Mouse (Mus musculus): ENCODE results near the gene Hist1h2bg. TPM values are rescaled to one million over a fixed set of nuclear protein-coding genes. Genes with fewer than 3 reads are reported as not detected.

The Hist1h2bg gene
- 160 and 268 TPM in 2 replicates for total RNA-seq (2014; fragmentation: Nextera tagmentation)
- total RNA-seq (2017), result 1,365 and 1,429 TPM in 2 replicates

DNA sequence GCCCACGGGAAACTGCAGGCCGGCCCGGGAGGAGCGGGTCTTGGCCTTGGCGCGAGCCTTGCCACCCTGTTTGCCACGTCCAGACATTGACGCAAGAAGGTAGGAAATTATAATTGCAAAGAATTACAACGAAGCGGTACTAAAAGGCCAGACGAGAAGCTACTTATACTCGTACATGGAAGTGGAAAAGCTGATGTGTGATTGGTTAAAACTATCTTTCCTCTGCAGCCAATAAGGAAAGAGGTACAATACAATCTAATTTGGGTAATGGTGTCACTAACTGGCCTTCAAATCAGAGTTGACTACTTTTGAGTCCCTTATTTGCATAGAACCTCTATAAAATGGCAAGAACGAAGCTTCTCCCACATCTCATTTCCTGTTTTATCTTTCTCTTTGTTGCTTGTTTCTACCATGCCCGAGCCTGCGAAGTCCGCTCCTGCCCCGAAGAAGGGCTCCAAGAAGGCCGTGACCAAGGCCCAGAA is at the start of gene Hist1h2bg, which contains the start of gene Hist1h2ae:
Hist1h2bg (plus strand) TSS at position 375 of the 482 bp plus-strand sequence.
Hist1h2ae (minus strand) TSS at position 199 of the 482 bp plus-strand sequence.
- ATAC-seq (replicated peaks; ENCODE audit: poor library complexity, severe bottlenecking), result peak; percentile 71

DNA sequence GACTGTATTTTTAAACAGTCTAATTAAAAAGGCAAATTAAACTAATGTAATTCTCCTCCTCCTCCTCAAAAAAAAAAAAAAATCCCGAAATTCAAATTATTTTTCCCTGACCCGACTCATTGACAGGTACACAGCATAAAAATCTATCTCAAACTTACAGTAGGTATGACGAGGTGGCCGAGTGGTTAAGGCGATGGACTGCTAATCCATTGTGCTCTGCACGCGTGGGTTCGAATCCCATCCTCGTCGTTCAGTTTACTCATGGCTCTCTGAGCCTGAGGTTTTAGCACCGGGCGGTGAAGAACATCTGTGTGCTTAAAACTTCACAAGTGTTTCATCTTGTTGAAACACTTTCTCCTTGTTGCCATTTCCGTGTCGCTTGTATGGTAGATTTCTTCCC is 49.5 kb upstream of the Hist1h2bg start:
- ATAC-seq (replicated peaks; ENCODE audit: poor library complexity, severe bottlenecking), result peak; percentile 17; the same call in 1 of the 2 replicates

GRCm38 (mm10) chr13:23523976-23524375 is 47.2 kb upstream of the Hist1h2bg start:
- ATAC-seq (replicated peaks; ENCODE audit: poor library complexity, severe bottlenecking), result no peak

DNA sequence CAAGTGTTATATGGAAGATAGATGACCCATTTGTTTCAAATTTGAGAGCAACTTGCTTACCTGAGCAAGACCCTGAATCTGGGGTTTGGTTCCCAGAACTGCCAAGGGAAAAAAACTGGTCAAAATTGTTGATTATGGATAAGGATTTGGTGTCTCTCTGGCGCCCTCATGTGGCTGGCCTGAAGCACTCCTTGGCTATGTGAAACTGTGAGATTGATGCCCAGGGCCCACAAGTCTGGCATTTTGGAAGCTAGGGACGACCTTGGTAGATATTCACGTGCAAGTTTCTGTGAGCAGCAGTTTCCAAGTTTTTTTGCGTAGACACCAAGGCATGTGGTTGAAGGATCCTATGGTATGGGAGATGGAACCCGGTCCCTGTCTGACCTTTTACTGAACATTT is 46.5 kb upstream of the Hist1h2bg start:
- peak; percentile 60 for ATAC-seq (replicated peaks; ENCODE audit: poor library complexity, severe bottlenecking)

GRCm38 (mm10) chr13:23525901-23526300 is 45.3 kb upstream of the Hist1h2bg start:
- ATAC-seq (replicated peaks; ENCODE audit: poor library complexity, severe bottlenecking), result no peak

DNA sequence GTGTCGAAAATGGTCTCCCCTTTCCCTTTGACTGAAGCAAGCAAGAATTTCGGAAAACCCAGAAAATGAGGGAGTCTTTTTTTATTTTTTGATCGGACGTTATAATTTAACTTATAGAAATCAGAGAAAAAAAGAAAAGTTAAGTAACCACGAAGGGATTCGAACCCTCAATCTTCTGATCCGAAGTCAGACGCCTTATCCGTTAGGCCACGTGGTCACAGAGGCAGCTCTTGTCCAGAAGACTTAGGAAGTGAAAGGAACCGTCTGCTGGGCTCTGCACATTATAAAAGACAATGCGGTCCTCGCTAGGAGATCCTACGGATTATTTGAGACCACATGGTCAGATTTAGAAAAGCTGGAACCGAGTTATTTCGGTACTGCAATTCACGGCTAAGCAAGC is 44.9 kb upstream of the Hist1h2bg start:
- peak; percentile 35 for ATAC-seq (replicated peaks; ENCODE audit: poor library complexity, severe bottlenecking)

GRCm38 (mm10) chr13:23529005-23529404 is 42.2 kb upstream of the Hist1h2bg start:
- ATAC-seq (replicated peaks; ENCODE audit: poor library complexity, severe bottlenecking), result no peak

DNA sequence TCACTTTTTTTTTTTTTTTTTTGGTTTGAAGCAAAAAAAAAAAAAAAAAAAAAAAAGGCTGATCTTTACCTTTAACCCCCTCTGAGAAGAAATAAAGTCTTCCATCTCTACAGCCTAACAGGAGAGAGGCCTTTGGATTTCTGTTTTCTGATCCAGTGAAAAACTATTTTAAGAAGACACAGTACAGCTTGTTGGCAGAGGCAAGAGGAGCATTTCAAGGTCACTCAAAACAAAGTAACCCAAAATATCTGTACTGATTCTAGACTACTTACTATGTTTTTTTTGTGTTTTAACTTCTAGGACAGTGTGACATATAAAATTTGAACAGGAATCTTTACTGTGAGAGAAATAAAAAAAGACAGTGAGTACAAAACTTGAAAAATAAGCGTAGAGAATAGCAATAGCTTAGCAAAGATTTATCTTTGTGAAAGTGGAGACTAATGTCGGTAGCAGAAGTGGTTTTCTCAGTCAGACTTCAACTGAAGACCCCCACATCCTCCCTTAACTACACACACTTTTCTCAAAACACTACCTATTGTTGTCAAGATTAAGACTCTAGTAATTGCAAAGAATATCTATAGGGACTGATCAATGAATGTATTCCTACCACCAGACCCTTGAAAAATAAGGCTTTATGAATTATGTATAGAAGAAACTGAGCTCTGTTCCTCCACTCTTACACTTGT is 41.6 kb upstream of the Hist1h2bg start:
- no peak for ATAC-seq (replicated peaks; ENCODE audit: poor library complexity, severe bottlenecking)

GRCm38 (mm10) chr13:23530181-23530900 is 40.9 kb upstream of the Hist1h2bg start:
- ATAC-seq (replicated peaks; ENCODE audit: poor library complexity, severe bottlenecking), result no peak

DNA sequence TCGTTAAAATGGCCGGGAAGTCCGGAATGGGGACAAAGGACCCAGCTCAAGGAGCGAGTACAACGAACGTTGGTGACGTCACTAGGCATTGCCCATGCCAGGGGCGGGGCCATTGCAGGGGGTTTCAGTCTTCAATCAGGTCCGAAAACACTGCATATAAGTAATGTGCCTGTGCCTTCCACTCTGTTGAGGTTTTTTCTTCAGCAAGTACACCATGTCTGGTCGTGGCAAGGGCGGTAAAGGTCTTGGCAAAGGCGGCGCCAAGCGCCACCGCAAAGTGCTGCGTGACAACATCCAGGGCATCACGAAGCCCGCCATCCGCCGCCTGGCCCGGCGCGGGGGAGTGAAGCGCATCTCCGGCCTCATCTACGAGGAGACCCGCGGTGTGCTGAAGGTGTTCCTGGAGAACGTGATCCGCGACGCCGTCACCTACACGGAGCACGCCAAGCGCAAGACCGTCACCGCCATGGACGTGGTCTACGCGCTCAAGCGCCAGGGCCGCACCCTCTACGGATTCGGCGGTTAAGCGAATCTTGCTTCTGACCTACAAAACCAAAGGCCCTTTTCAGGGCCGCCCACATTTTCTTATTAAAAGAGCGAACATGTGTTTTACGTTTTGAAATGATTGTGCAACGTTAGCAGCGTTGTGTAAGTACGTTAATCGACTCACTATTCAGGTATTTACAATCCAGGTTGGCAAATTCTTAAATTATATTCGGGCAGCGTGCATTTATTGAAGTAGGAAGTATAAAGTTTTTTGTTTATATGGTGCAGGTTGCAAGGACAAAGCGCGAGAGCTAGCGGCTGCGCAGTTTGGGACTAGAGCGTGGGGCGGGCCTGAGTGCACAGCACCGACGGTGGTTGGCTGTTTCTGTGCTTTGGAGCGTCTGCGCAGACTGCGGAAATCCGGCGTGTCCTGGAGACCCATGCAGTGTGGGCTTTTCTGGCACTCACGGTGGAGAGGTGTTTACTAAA is 40.0 kb upstream of the Hist1h2bg start, which contains the start of gene Hist1h4h:
Hist1h4h (plus strand) TSS at position 150 of the 975 bp plus-strand sequence.
- peak; percentile 62 for ATAC-seq (replicated peaks; ENCODE audit: poor library complexity, severe bottlenecking)

DNA sequence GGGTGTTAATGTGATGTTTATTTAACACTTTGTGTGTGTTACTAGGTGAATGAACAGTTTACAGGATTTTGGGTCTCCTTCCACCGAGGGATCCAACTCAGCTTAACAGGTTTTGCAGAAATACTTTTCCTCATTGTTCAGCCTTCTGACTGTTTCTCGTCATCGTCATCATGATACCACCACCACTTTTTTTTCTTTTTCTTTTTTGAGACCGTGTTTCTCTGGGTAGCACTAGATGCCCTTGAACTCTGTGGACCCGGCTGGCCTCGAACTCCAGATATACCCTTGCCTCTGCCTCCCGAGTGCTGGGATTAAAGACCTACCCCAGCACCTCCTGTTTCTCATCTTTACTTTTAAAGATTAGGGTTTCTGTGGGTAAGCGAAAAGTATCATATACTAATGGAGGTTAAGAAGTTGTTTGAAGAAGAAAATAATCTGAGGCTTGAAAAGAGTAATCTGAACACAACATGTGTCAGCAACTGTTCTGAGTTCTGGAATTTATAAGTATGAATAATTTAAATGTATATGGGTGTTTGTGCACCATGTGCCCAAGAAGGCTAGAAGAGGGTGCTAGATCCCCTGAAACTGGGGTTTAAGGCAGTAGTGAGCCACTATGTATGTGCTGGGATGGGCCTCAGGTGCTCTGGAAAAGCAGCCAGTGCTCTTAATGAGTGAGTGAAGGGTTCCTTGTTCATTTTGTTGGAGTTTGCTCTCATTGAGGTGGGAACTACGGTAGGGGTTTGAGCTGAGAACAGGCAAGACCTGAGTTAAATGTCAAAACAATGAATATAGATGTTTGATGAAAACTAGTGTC is 38.7 kb upstream of the Hist1h2bg start:
- ATAC-seq (replicated peaks; ENCODE audit: poor library complexity, severe bottlenecking), result no peak

- peak; percentile 28 for ATAC-seq (replicated peaks; ENCODE audit: poor library complexity, severe bottlenecking)
Measured at GRCm38 (mm10) chr13:23533560-23534367, 37.4 kb upstream of the Hist1h2bg start, which contains the start of gene Hist1h2af. TSS of gene Hist1h2af (plus strand) at chr13:23533906.

GRCm38 (mm10) chr13:23534368-23535131 is 36.6 kb upstream of the Hist1h2bg start:
- ATAC-seq (replicated peaks; ENCODE audit: poor library complexity, severe bottlenecking), result peak; percentile 7; the same call in 1 of the 2 replicates

DNA sequence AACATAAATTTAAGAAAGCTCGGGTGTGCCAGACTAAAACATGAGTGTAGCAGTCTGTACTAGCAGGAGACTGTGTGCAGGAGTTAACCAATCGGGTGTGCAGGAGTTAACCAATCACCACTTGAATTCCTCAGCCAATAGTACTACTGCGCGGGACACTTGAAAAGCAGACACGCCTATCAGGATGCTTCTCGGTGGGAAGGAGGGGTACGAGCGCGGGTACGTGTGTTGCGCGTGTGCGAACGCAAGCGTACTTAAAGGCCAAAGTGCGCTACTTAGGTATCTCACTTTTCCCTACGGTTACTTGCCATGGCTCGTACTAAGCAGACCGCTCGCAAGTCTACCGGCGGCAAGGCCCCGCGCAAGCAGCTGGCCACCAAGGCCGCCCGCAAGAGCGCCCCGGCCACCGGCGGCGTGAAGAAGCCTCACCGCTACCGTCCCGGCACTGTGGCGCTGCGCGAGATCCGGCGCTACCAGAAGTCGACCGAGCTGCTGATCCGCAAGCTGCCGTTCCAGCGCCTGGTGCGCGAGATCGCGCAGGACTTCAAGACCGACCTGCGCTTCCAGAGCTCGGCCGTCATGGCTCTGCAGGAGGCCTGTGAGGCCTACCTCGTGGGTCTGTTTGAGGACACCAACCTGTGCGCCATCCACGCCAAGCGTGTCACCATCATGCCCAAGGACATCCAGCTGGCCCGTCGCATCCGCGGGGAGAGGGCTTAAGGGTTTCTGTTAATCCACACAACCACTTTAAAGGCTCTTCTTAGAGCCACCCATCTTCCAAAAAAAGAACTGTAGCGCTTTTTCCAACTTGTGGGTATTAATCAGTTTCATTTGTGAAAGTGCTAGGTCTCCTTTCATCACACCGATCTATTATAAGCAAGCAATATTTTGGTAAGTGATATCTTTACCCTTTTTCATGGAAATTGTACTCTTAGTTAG is 35.8 kb upstream of the Hist1h2bg start, which contains the start of gene Hist1h3g:
Hist1h3g (plus strand) TSS at position 286 of the 939 bp plus-strand sequence.
- ATAC-seq (replicated peaks; ENCODE audit: poor library complexity, severe bottlenecking), result peak; percentile 65

- ATAC-seq (replicated peaks; ENCODE audit: poor library complexity, severe bottlenecking), result no peak
Measured at GRCm38 (mm10) chr13:23536076-23536822, 34.9 kb upstream of the Hist1h2bg start.
